Mouse (Mus musculus): ENCODE data around the gene Slc38a3. TPM values are rescaled to one million over a fixed set of nuclear protein-coding genes. Genes with fewer than 3 reads are reported as not detected.

Slc38a3 gene
- polyA plus RNA-seq (2014; fragmentation: Nextera tagmentation; extraction: Ambion mirVana), result 6.8 and 7.2 TPM in 2 replicates

- ATAC-seq (ENCODE audit: insufficient read depth, low FRiP score, low TSS enrichment), result no peak
- Histone ChIP-seq H3K9me3 (ENCODE audit: control insufficient read depth, low read length) (no peaks in the 10 kb centered on the region), H3K27ac (ENCODE audit: low read depth, low read length) (no peak within 1 kb of the TSS), H3K4me3 (ENCODE audit: low read depth, low read length) (no peak within 1 kb of the TSS), H3K36me3 (ENCODE audit: control insufficient read depth, insufficient read depth, low read length) (no peaks in the 10 kb centered on the region), H3K27me3 (ENCODE audit: control insufficient read depth, insufficient read depth, low read length) (peaks cover 11% of the 10 kb centered on the region), H3K4me2 (ENCODE audit: low read depth) (no peak within 1 kb of the TSS), H3K9ac (ENCODE audit: low read length) (no peak within 1 kb of the TSS), H3K4me1 (ENCODE audit: control insufficient read depth, insufficient read depth, low read length) (peaks cover 18% of the 10 kb centered on the region)
- no peak for DNase-seq (ENCODE audit: low spot score)
- WGBS, result 88% methylated on average over 9 of the region's 9 CpGs
Observed at GRCm38 (mm10) chr9:107669480-107669945, at the start of gene Slc38a3. Slc38a3 (minus strand) TSS chr9:107669530.

- Histone ChIP-seq H3K9me3 (ENCODE audit: control insufficient read depth, low read length) (no peaks in the 10 kb centered on the region), H3K27ac (ENCODE audit: low read depth, low read length) (no peak overlapping the region), H3K4me3 (ENCODE audit: low read depth, low read length) (no peak overlapping the region), H3K4me2 (ENCODE audit: low read depth) (no peak overlapping the region), H3K27me3 (ENCODE audit: control insufficient read depth, insufficient read depth, low read length) (no peaks in the 10 kb centered on the region), H3K9ac (ENCODE audit: low read length) (no peak overlapping the region), H3K4me1 (ENCODE audit: control insufficient read depth, insufficient read depth, low read length) (peaks cover 9% of the 10 kb centered on the region), H3K36me3 (ENCODE audit: control insufficient read depth, insufficient read depth, low read length) (no peaks in the 10 kb centered on the region)
- WGBS, result 31% methylated on average over 6 of the region's 6 CpGs
- ATAC-seq (ENCODE audit: insufficient read depth, low FRiP score, low TSS enrichment) (no peak), DNase-seq (ENCODE audit: low spot score) (no peak)
Observed at GRCm38 (mm10) chr9:107716951-107717350, 47.6 kb upstream of the Slc38a3 start.

- DNase-seq (ENCODE audit: low spot score) (no peak), ATAC-seq (ENCODE audit: insufficient read depth, low FRiP score, low TSS enrichment) (no peak)
- Histone ChIP-seq H3K4me3 (ENCODE audit: low read depth, low read length) (no peak overlapping the region), H3K27ac (ENCODE audit: low read depth, low read length) (no peak overlapping the region), H3K4me2 (ENCODE audit: low read depth) (no peak overlapping the region), H3K36me3 (ENCODE audit: control insufficient read depth, insufficient read depth, low read length) (no peaks in the 10 kb centered on the region), H3K9me3 (ENCODE audit: control insufficient read depth, low read length) (no peaks in the 10 kb centered on the region), H3K4me1 (ENCODE audit: control insufficient read depth, insufficient read depth, low read length) (peaks cover 9% of the 10 kb centered on the region), H3K9ac (ENCODE audit: low read length) (no peak overlapping the region), H3K27me3 (ENCODE audit: control insufficient read depth, insufficient read depth, low read length) (peaks cover 1% of the 10 kb centered on the region; the same call in 1 of the 2 replicates)
- WGBS, result 74% methylated on average over 2 of the region's 2 CpGs
Observed at GRCm38 (mm10) chr9:107715632-107716031, 46.3 kb upstream of the Slc38a3 start.

GRCm38 (mm10) chr9:107714221-107714952 is 45.1 kb upstream of the Slc38a3 start:
- H3K27me3 ChIP-seq (ENCODE audit: control insufficient read depth, insufficient read depth, low read length), result peaks cover 8% of the 10 kb centered on the region
- H3K36me3 ChIP-seq (ENCODE audit: control insufficient read depth, insufficient read depth, low read length), result no peaks in the 10 kb centered on the region
- H3K4me1 ChIP-seq (ENCODE audit: control insufficient read depth, insufficient read depth, low read length), result peaks cover 13% of the 10 kb centered on the region
- H3K9me3 ChIP-seq (ENCODE audit: control insufficient read depth, low read length), result no peaks in the 10 kb centered on the region
- H3K27ac ChIP-seq (ENCODE audit: low read depth, low read length), result 0 out of 2 replicates have a peak overlapping the region, but pooled peaks have one; percentile 42
- no peak overlapping the region for H3K9ac ChIP-seq (ENCODE audit: low read length)
- 19% methylated on average over 12 of the region's 12 CpGs for WGBS
- no peak overlapping the region for H3K4me3 ChIP-seq (ENCODE audit: low read depth, low read length)
- DNase-seq (ENCODE audit: low spot score), result no peak
- ATAC-seq (ENCODE audit: insufficient read depth, low FRiP score, low TSS enrichment), result no peak
- H3K4me2 ChIP-seq (ENCODE audit: low read depth), result no peak overlapping the region

- peak within 1 kb of the TSS; percentile 97 for H3K4me2 ChIP-seq (ENCODE audit: low read depth)
- peak within 1 kb of the TSS; percentile 88 for H3K9ac ChIP-seq (ENCODE audit: low read length)
- DNase-seq (ENCODE audit: low spot score) (peak; percentile 86), ATAC-seq (ENCODE audit: insufficient read depth, low FRiP score, low TSS enrichment) (peak; percentile 74)
- peak within 1 kb of the TSS; percentile 79 for H3K27ac ChIP-seq (ENCODE audit: low read depth, low read length)
- H3K4me3 ChIP-seq (ENCODE audit: low read depth, low read length), result peak within 1 kb of the TSS; percentile 56
- H3K4me1 ChIP-seq (ENCODE audit: control insufficient read depth, insufficient read depth, low read length), result peaks cover 27% of the 10 kb centered on the region
- no peaks in the 10 kb centered on the region for H3K36me3 ChIP-seq (ENCODE audit: control insufficient read depth, insufficient read depth, low read length)
- under 1% methylated on average over 65 of the region's 86 CpGs for WGBS
- no peaks in the 10 kb centered on the region for H3K9me3 ChIP-seq (ENCODE audit: control insufficient read depth, low read length)
- peaks cover 31% of the 10 kb centered on the region for H3K27me3 ChIP-seq (ENCODE audit: control insufficient read depth, insufficient read depth, low read length)
Observed at GRCm38 (mm10) chr9:107709697-107710483, 40.6 kb upstream of the Slc38a3 start, which contains the start of gene Sema3f. Sema3f (minus strand) TSS chr9:107710475.

- WGBS, result under 1% methylated on average over 38 of the region's 55 CpGs
- H3K4me3 ChIP-seq (ENCODE audit: low read depth, low read length), result peak overlapping the region; percentile 56
- peak; percentile 11; the same call in 1 of the 2 replicates for ATAC-seq (ENCODE audit: insufficient read depth, low FRiP score, low TSS enrichment)
- no peaks in the 10 kb centered on the region for H3K36me3 ChIP-seq (ENCODE audit: control insufficient read depth, insufficient read depth, low read length)
- no peak for DNase-seq (ENCODE audit: low spot score)
- H3K9ac ChIP-seq (ENCODE audit: low read length), result peak overlapping the region; percentile 88
- H3K27me3 ChIP-seq (ENCODE audit: control insufficient read depth, insufficient read depth, low read length), result peaks cover 31% of the 10 kb centered on the region
- peak overlapping the region; percentile 79 for H3K27ac ChIP-seq (ENCODE audit: low read depth, low read length)
- H3K9me3 ChIP-seq (ENCODE audit: control insufficient read depth, low read length), result no peaks in the 10 kb centered on the region
- H3K4me1 ChIP-seq (ENCODE audit: control insufficient read depth, insufficient read depth, low read length), result peaks cover 22% of the 10 kb centered on the region
- H3K4me2 ChIP-seq (ENCODE audit: low read depth), result peak overlapping the region; percentile 97
Observed at GRCm38 (mm10) chr9:107709096-107709696, 39.9 kb upstream of the Slc38a3 start.

GRCm38 (mm10) chr9:107708439-107709095 is 39.2 kb upstream of the Slc38a3 start:
- no peak overlapping the region; the same call in 1 of the 2 replicates for H3K27ac ChIP-seq (ENCODE audit: low read depth, low read length)
- peak overlapping the region; percentile 88 for H3K9ac ChIP-seq (ENCODE audit: low read length)
- peaks cover 18% of the 10 kb centered on the region for H3K4me1 ChIP-seq (ENCODE audit: control insufficient read depth, insufficient read depth, low read length)
- WGBS, result under 1% methylated on average over 21 of the region's 21 CpGs
- H3K4me2 ChIP-seq (ENCODE audit: low read depth), result peak overlapping the region; percentile 97
- ATAC-seq (ENCODE audit: insufficient read depth, low FRiP score, low TSS enrichment) (no peak), DNase-seq (ENCODE audit: low spot score) (no peak)
- no peaks in the 10 kb centered on the region for H3K9me3 ChIP-seq (ENCODE audit: control insufficient read depth, low read length)
- H3K4me3 ChIP-seq (ENCODE audit: low read depth, low read length), result peak overlapping the region; percentile 56
- peaks cover 31% of the 10 kb centered on the region for H3K27me3 ChIP-seq (ENCODE audit: control insufficient read depth, insufficient read depth, low read length)
- no peaks in the 10 kb centered on the region for H3K36me3 ChIP-seq (ENCODE audit: control insufficient read depth, insufficient read depth, low read length)

All from neural tube, embryonic 11.5 days (tissue).